Mouse (Mus musculus): ENCODE measurements around the gene Oxa1l.
"Not testable (repeated sequence)": the region's sequence is repeated elsewhere in the genome, so short reads cannot be mapped to it uniquely, and the experiment has no call there.

Gene Oxa1l

GRCm38 (mm10) chr14:54360577-54361340, at the start of gene Oxa1l:
Gene Oxa1l, plus strand, starts transcription at chr14:54360834.
- DNase-seq (ENCODE audit: low read depth) = peak; percentile 90

DNA sequence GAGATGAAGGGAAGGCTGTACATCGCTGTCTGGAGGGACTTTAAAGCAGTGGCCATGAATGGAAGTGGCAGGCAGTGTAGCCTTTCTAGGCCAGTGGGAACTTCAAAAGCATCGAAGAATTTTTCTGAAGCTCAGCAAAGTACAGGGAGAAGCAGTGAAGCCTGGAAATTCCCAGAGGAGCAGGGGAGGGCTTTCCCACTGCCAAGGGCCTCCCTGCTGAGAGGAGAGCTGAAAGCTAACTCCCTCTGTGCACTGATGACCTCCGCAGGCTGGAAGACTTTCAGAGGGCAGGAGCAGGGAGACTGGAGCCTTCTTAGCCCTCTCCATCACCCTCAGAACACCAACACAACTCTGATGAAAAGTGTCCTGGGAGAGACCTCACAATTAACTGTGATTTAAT, 48.9 kb upstream of the Oxa1l start:
- no peak for DNase-seq (ENCODE audit: low read depth)

- DNase-seq (ENCODE audit: low read depth) = no peak
These were observed 38.9 kb upstream of the Oxa1l start for GRCm38 (mm10) chr14:54321556-54322376.

DNA sequence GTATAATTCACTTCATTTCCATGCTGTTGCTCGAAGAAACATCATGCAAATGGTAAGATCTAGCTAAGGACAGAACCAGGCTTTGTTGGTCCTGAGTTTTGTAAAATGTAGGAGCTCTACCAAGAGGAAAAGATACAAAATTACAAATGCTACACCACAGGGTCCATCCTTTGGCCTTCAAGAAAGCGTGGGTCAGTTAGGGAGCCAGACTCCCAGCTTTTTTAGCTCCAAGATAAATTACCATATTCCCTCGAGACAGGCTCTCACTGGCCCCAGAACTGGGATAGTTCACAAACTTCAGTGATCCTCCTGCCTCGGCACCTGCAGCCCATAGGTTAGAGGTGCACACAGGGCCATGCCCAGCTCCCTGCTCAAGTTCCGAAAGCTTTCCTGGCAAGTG, 36.1 kb upstream of the Oxa1l start:
- no peak for DNase-seq (ENCODE audit: low read depth)

GRCm38 (mm10) chr14:54328548-54328947, 32.1 kb upstream of the Oxa1l start:
- no peak for DNase-seq (ENCODE audit: low read depth)

GRCm38 (mm10) chr14:54329201-54329600, 31.4 kb upstream of the Oxa1l start:
- no peak for DNase-seq (ENCODE audit: low read depth)

DNA sequence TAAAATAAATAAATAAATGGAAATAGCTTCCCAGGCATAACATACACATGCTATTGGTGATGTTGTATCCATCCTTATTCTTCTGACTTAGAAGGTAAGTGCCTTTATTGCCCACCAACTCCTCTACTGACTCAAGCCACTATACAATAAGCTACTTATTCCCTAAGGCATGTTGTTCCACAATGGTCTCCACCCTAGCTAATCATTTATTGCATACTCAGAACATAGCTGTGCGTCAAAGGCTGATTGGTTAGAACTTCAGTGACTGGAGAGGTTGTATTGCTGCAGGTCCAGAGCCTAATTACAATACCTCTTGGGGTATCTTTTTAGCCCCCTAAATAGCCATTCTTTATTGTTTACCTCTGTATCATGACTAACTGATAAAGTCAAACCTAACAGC, 29.5 kb upstream of the Oxa1l start:
- no peak for DNase-seq (ENCODE audit: low read depth)

GRCm38 (mm10) chr14:54332176-54333074, 28.2 kb upstream of the Oxa1l start:
- no peak for DNase-seq (ENCODE audit: low read depth)

DNA sequence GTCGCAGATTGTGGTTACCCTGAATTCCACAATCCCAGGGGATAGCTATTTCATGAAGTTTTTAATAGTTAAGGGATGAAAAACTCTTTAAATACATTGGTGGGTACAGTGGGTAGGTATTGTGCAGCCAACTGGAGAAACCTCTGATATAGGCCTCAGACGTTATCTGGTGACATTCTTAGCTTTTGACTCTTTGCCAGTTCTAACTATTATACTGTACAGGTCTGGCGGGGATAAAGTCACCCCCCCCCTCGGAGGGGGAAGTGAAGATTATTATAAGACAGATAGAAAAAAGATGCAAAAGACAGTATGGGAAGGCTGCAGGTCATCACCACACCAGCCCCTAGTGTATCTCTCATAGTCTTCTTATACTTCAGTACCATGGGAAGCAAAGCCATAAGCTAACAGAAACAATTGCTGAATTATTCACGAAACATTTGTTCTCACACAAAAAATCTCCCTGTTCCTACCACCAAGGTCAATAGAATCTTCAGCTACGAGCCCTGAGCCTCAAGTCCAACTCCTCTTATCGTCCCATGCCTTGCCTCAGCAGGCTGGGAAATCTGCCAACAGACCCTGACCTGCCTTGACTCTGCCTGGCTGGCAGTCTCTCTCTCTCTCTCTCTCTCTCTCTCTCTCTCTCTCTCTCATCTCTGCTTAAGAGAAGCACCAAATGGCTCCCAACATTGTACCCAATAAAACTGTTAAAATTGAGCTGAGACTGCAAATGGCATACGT, 27.0 kb upstream of the Oxa1l start:
- no peak for DNase-seq (ENCODE audit: low read depth)

DNA sequence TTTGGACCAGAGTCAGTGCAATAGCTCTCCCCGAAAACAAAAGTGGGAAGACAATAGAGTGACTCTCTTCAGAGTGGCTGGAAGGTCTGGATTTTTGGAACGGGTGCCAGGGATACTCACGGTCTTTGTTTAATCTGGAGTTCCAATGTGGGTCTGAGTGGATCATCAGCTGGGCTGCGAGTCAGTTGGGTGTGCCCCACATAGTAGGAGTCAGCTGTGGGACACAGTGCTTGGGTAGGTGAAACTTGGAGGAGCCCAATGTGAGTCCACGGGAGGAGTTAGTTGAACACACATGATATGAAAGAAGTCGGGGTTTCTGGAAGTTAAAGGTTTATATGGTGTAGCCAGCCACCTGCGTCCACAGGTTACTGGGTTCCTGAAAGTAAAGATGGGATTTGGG, 19.8 kb upstream of the Oxa1l start:
- DNase-seq (ENCODE audit: low read depth) = no peak

DNA sequence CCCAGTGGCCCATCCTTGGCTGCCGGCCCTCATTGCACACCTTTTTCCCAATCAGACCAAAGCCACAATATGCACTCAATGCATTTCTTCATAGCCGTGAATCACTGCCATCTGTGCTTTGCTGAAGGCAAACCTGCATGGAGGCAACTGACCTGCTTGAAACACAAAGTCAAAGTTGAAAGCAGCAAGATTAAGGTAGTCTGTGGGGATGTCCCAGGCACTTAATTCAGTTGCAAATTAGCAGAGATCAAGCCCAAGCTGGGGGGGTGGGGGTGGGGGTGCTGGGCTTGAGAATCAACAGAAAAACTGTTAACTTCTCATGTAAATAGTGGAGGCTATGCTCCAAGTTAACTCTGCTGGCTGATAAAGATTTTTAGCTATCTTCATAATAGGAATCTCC, 18.8 kb upstream of the Oxa1l start:
- not testable (repeated sequence) for DNase-seq (ENCODE audit: low read depth)

DNA sequence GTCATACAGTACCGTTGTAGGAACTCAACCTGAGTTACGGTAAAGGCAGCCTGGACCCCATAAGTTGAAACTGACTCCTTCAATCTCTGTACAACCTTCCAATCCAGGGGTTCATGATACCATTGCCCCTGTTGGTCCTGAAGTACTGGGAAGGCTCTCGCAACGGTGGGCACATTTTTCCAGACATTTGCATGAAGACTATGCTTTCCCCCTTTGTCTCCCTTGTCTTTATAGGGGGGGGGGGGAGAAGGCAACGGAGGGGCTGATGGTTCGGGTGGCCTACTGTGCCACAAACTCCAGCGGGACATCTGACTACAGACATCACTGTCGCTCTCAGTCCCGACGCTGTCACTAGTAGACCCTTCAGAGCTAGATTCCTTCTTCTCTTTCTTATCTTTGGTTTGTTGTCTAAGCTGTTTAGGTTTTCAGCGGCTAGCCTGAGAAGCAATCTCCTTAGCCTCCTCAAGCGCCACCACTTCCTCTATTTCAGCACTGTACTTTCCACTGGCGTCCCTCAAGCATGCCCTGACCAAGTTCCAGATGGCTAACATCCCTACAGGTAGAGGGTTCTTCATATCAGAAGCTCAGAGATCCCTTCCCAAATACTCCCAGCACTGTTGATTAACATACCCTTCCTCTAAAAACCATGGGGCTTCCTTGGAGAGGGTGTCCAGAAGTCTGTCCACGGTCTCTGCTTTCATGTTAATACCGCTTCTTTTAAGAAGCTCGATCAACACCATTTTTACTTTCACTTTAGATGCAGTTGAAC, 9.7 kb upstream of the Oxa1l start:
- not testable (repeated sequence) for DNase-seq (ENCODE audit: low read depth)

DNA sequence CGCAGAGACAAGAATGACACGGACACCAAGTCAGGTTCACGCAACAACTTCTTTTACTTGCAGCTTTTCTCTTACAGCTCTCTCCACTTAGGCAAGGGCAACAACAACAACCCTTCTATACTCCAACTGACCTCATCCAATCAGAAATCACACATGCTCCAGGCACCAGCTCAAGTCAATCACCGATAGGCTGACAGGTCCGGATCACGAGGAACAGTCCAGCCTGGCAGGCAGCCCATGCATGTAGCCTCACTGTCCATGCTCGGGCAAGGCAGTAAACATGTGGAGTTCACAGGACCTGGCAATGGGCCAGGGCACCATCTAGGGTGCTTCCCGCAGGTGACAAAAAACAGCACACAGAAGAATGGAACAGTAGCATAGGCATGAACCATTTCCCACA, 8.3 kb upstream of the Oxa1l start:
- DNase-seq (ENCODE audit: low read depth) = no peak

GRCm38 (mm10) chr14:54354406-54354805, 6.2 kb upstream of the Oxa1l start:
- no peak for DNase-seq (ENCODE audit: low read depth)

GRCm38 (mm10) chr14:54363156-54363555, 2.5 kb downstream of the Oxa1l start:
- DNase-seq (ENCODE audit: low read depth) = no peak

GRCm38 (mm10) chr14:54365026-54365645, 4.5 kb downstream of the Oxa1l start:
- DNase-seq (ENCODE audit: low read depth) = no peak

DNA sequence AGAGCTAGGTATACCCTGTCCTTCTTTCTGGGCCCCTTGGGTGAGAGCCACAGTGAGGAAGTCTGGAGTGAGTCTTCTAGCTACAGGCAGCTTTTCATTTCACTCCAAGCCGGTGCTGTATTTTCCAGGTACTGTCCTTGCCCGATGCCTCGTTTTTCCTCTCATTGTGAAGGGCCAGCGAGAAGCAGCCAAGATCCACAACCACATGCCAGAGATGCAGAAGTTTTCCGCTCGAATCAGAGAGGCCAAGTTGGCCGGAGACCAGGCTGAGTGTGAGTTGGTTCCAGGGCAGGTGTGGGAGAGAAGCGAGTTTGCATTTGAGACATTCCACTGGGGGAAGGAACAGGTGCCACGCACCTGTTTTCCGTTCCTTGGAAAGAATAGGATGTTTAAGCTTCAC, 5.9 kb downstream of the Oxa1l start:
- no peak for DNase-seq (ENCODE audit: low read depth)

GRCm38 (mm10) chr14:54367429-54368060, 6.9 kb downstream of the Oxa1l start:
- DNase-seq (ENCODE audit: low read depth) = no peak

DNA sequence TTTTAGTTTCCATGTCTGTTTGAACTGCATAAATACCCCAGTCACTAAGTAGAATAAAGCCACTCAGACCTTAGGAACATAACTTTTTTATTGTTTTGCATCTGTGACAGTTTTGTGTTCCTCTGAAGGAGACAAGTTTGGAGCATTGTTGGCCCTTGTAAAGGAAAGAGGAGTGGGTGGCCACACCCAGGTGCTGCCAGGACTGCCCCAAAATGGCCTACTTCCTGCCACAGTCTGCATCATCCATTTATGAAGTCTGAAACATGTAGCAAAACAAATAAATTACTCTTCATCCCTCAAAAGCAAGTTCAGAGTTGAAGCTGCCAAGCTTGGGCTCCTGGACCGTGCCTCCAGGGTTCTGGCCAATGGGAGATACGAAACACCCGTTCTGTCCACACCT, 8.7 kb downstream of the Oxa1l start:
- DNase-seq (ENCODE audit: low read depth) = no peak

DNA sequence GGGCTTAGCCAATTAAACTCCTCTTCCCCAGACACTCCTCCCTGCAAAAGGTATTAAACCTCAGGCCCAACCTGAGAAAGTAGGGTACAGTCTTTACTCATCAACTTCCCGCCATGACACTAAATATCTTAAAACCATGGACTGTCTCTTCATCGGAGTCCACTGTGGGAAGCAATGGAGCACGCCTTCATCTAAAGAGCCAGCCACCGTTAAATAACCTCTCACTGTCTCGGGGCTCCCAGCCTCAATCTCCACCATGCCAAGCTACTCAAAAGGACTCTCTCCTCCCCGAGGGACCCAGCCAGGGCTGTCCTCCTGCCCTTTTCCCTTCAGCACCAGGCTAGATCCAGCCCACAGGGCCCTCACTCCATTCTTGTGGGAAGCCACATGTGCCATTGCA, 10.0 kb downstream of the Oxa1l start:
- no peak for DNase-seq (ENCODE audit: low read depth)
